Mouse (Mus musculus): ENCODE results near the gene Olfr1084.
"Not testable (repeated sequence)": the region's sequence is repeated elsewhere in the genome, so short reads cannot be mapped to it uniquely, and the experiment has no call there.

The Olfr1084 gene

GRCm38 (mm10) chr2:86639625-86640024 is at the start of gene Olfr1084:
TSS of gene Olfr1084 (minus strand) at chr2:86639725.
- not testable (repeated sequence) for DNase-seq

GRCm38 (mm10) chr2:86679992-86680391 is 40.5 kb upstream of the Olfr1084 start, which contains the start of gene Olfr1086:
TSS of gene Olfr1086 (minus strand) at chr2:86680092.
- DNase-seq = no peak

- DNase-seq = no peak
Observed at GRCm38 (mm10) chr2:86661919-86662318, 22.4 kb upstream of the Olfr1084 start, which contains the start of gene Olfr1085. TSS of gene Olfr1085 (minus strand) at chr2:86662019.

- DNase-seq = not testable (repeated sequence)
Observed at GRCm38 (mm10) chr2:86598866-86599265, 40.7 kb downstream of the Olfr1084 start, which contains the start of gene Olfr1082. TSS of gene Olfr1082 (minus strand) at chr2:86598966.

Data from kidney, postnatal 14 days (tissue).